Mouse (Mus musculus): ENCODE results near the gene Ovol3.

GRCm38 (mm10) chr7:30219293-30220007 lies 16.1 kb downstream of the Ovol3 start:
- no peak for TF ChIP-seq CTCF (conservative IDR thresholded peaks at IDR 0.05; ENCODE audit: insufficient read depth, insufficient read length, low read depth, low read length)
- TF ChIP-seq POLR2A (IDR thresholded peaks at IDR 0.05; ENCODE audit: low read depth, low read length), result no peak

Measured in kidney, adult 2 months (tissue).